Mouse (Mus musculus) midbrain, embryonic 12.5 days (tissue): ENCODE results near the gene Hoxd10. TPM values are rescaled to one million over a fixed set of nuclear protein-coding genes. Genes with fewer than 3 reads are reported as not detected.

Experiments
- ATAC-seq: fragments of 200-750 bp; cut with Nextera tagmentation; 2 replicates; pipeline ENCODE4 v1.8.0; 2017; ENCODE audit warnings: low read depth, moderate TSS enrichment, moderate library complexity; ENCODE audit not compliant: low FRiP score
- H3K27ac ChIP-seq: fragments of 300-500 bp; sonication (generic); replicated peaks from 2 replicates; pipeline ENCODE4 v1.5.1; 2016; ENCODE audit warnings: mild to moderate bottlenecking
- H3K27me3 ChIP-seq: fragments of 300-500 bp; sonication (generic); 2 replicates; pipeline ENCODE4 v1.6.1; 2016; ENCODE audit warnings: mild to moderate bottlenecking
- H3K36me3 ChIP-seq: fragments of 300-500 bp; sonication (generic); 2 replicates; pipeline ENCODE4 v1.6.1; 2016
- H3K4me1 ChIP-seq: fragments of 300-500 bp; sonication (generic); 2 replicates; pipeline ENCODE4 v1.6.1; 2016
- H3K4me2 ChIP-seq: fragments of 300-500 bp; sonication (generic); replicated peaks from 2 replicates; pipeline ENCODE4 v1.6.1; 2016; ENCODE audit warnings: mild to moderate bottlenecking, moderate library complexity
- H3K4me3 ChIP-seq: fragments of 300-500 bp; sonication (generic); 2 replicates; pipeline ENCODE4 v1.5.1; 2016; ENCODE audit warnings: mild to moderate bottlenecking
- H3K9ac ChIP-seq: fragments of 300-500 bp; sonication (generic); replicated peaks from 2 replicates; pipeline ENCODE4 v1.6.1; 2016; ENCODE audit warnings: mild to moderate bottlenecking, moderate library complexity
- H3K9me3 ChIP-seq: fragments of 300-500 bp; sonication (generic); 2 replicates; pipeline ENCODE4 v1.6.1; 2016; ENCODE audit warnings: mild to moderate bottlenecking
- WGBS: fragments of 180-500 bp; shearing (Covaris S2); methylation state at CpG from one replicate; pipeline ENCODE4 v1.1.7; 2016; 5-methylcytosine and 5-hydroxymethylcytosine counted together
- polyA plus RNA-seq: library from polyadenylated mRNA; unstranded; fragments of >200 nt; fragmentation: Nextera tagmentation; extraction: Ambion mirVana; gene quantifications from 2 replicates; pipeline ENCODE4 v1.2.1, GENCODE M21; 2016

The Hoxd10 gene
- polyA plus RNA-seq, 1 experiment from 2014 or later: not detected

- no peak for ATAC-seq
- H3K9ac ChIP-seq: no peak overlapping the region
- H3K9me3 ChIP-seq: no peaks in the 10 kb centered on the region
- 3% methylated on average over 25 of the region's 26 CpGs for WGBS
- H3K27me3 ChIP-seq: peaks cover 92% of the 10 kb centered on the region
- no peak overlapping the region for H3K4me2 ChIP-seq
- no peaks in the 10 kb centered on the region for H3K36me3 ChIP-seq
- H3K27ac ChIP-seq: no peak overlapping the region
- H3K4me1 ChIP-seq: peaks cover 13% of the 10 kb centered on the region
- H3K4me3 ChIP-seq: no peak overlapping the region
Measured at GRCm38 (mm10) chr2:74703720-74704392, 12.1 kb downstream of the Hoxd10 start.

- H3K9me3 ChIP-seq: no peaks in the 10 kb centered on the region
- ATAC-seq: 0 out of 2 replicates have a peak, but pooled peaks have one; percentile 27
- under 1% methylated on average over 38 of the region's 52 CpGs for WGBS
- peaks cover 13% of the 10 kb centered on the region for H3K4me1 ChIP-seq
- H3K4me3 ChIP-seq: peak within 1 kb of the TSS; percentile 38
- 0 out of 2 replicates have a peak within 1 kb of the TSS, but pooled peaks have one; percentile 20 for H3K9ac ChIP-seq
- no peaks in the 10 kb centered on the region for H3K36me3 ChIP-seq
- no peak within 1 kb of the TSS for H3K27ac ChIP-seq
- H3K4me2 ChIP-seq: peak within 1 kb of the TSS; percentile 53
- H3K27me3 ChIP-seq: peaks cover 92% of the 10 kb centered on the region
Measured at GRCm38 (mm10) chr2:74704393-74704998, 12.8 kb downstream of the Hoxd10 start, which contains the start of gene Hoxd8. Hoxd8 (plus strand) TSS chr2:74704615.

- no peak overlapping the region for H3K27ac ChIP-seq
- WGBS: 0% methylated on average over 55 of the region's 66 CpGs
- H3K4me1 ChIP-seq: peaks cover 13% of the 10 kb centered on the region
- H3K4me3 ChIP-seq: peak overlapping the region; percentile 38
- peak; percentile 62; the same call in 1 of the 2 replicates for ATAC-seq
- H3K4me2 ChIP-seq: peak overlapping the region; percentile 53
- H3K9ac ChIP-seq: 0 out of 2 replicates have a peak overlapping the region, but pooled peaks have one; percentile 20
- H3K9me3 ChIP-seq: no peaks in the 10 kb centered on the region
- H3K27me3 ChIP-seq: peaks cover 92% of the 10 kb centered on the region
- no peaks in the 10 kb centered on the region for H3K36me3 ChIP-seq
Measured at GRCm38 (mm10) chr2:74704999-74705466, 13.3 kb downstream of the Hoxd10 start.

GRCm38 (mm10) chr2:74705467-74706089 is 13.9 kb downstream of the Hoxd10 start:
- peaks cover 13% of the 10 kb centered on the region for H3K4me1 ChIP-seq
- under 1% methylated on average over 77 of the region's 85 CpGs for WGBS
- H3K36me3 ChIP-seq: no peaks in the 10 kb centered on the region
- ATAC-seq: peak; percentile 38; the same call in 1 of the 2 replicates
- H3K27me3 ChIP-seq: peaks cover 92% of the 10 kb centered on the region
- H3K4me3 ChIP-seq: peak overlapping the region; percentile 38
- no peak overlapping the region for H3K27ac ChIP-seq
- peak overlapping the region; percentile 53 for H3K4me2 ChIP-seq
- H3K9ac ChIP-seq: 0 out of 2 replicates have a peak overlapping the region, but pooled peaks have one; percentile 20
- H3K9me3 ChIP-seq: no peaks in the 10 kb centered on the region

- Histone ChIP-seq H3K4me3 (no peak overlapping the region), H3K27ac (no peak overlapping the region), H3K36me3 (no peaks in the 10 kb centered on the region), H3K9ac (no peak overlapping the region), H3K4me2 (no peak overlapping the region), H3K27me3 (peaks cover 92% of the 10 kb centered on the region), H3K9me3 (no peaks in the 10 kb centered on the region), H3K4me1 (peaks cover 13% of the 10 kb centered on the region)
- 2% methylated on average over 13 of the region's 13 CpGs for WGBS
- no peak for ATAC-seq
Measured at GRCm38 (mm10) chr2:74706393-74706960, 14.8 kb downstream of the Hoxd10 start.

GRCm38 (mm10) chr2:74707599-74707998 is 15.9 kb downstream of the Hoxd10 start:
- 7% methylated on average over 7 of the region's 7 CpGs for WGBS
- Histone ChIP-seq H3K27ac (no peak overlapping the region), H3K4me2 (no peak overlapping the region), H3K36me3 (no peaks in the 10 kb centered on the region), H3K9me3 (no peaks in the 10 kb centered on the region), H3K4me3 (no peak overlapping the region), H3K4me1 (peaks cover 19% of the 10 kb centered on the region), H3K27me3 (peaks cover 97% of the 10 kb centered on the region), H3K9ac (no peak overlapping the region)
- no peak for ATAC-seq

GRCm38 (mm10) chr2:74708676-74709075 is 17.0 kb downstream of the Hoxd10 start:
- 5% methylated on average over 4 of the region's 4 CpGs for WGBS
- Histone ChIP-seq H3K4me2 (no peak overlapping the region), H3K4me3 (no peak overlapping the region)

GRCm38 (mm10) chr2:74709465-74710419 is 18.0 kb downstream of the Hoxd10 start:
- no peak overlapping the region for H3K4me3 ChIP-seq
- no peak for ATAC-seq
- H3K4me1 ChIP-seq: peaks cover 17% of the 10 kb centered on the region
- H3K36me3 ChIP-seq: no peaks in the 10 kb centered on the region
- H3K9me3 ChIP-seq: no peaks in the 10 kb centered on the region
- no peak overlapping the region for H3K27ac ChIP-seq
- 5% methylated on average over 5 of the region's 5 CpGs for WGBS
- H3K4me2 ChIP-seq: no peak overlapping the region
- peaks cover 97% of the 10 kb centered on the region for H3K27me3 ChIP-seq
- H3K9ac ChIP-seq: no peak overlapping the region

More at GRCm38 (mm10) chr2:74708676-74709075, 17.0 kb downstream of the Hoxd10 start:
- no peaks in the 10 kb centered on the region for H3K9me3 ChIP-seq
- ATAC-seq: no peak
- H3K9ac ChIP-seq: no peak overlapping the region
- peaks cover 97% of the 10 kb centered on the region for H3K27me3 ChIP-seq
- no peaks in the 10 kb centered on the region for H3K36me3 ChIP-seq
- H3K4me1 ChIP-seq: peaks cover 19% of the 10 kb centered on the region
- H3K27ac ChIP-seq: no peak overlapping the region

DNA sequence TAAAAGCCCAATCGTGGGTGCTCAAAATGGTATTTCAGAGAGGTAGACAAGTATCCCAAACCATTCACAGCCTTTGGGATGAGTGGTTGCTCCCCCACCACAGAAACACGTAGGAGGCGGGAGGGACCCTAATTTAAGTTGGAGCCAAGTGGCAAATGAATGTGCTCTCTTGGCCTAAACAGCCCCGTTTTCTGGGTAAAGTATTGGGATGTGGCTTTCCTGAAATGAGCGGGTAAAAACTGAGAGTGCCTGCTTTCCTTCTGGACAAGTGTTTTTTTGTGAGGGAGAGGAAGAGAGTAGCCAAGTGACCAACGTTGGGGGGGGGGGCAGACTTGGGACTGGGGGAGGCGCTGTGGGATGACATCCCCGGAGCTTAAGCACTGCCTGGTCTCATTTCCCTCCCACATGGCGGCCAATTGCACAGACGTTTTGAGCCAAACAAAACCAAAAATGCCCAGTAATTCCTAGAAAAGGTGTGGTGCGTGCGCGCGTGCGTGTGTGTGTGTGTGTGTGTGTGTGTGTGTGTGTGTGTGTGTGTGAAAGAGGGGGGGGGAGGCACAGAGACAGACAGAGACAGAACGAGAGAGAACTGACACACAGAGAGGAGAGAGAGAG is 19.3 kb downstream of the Hoxd10 start:
- ATAC-seq: no peak
- Histone ChIP-seq H3K4me2 (no peak overlapping the region), H3K4me1 (peaks cover 9% of the 10 kb centered on the region), H3K9ac (no peak overlapping the region), H3K4me3 (no peak overlapping the region), H3K36me3 (no peaks in the 10 kb centered on the region), H3K27me3 (peaks cover 97% of the 10 kb centered on the region), H3K27ac (no peak overlapping the region), H3K9me3 (no peaks in the 10 kb centered on the region)
- 3% methylated on average over 16 of the region's 16 CpGs for WGBS

DNA sequence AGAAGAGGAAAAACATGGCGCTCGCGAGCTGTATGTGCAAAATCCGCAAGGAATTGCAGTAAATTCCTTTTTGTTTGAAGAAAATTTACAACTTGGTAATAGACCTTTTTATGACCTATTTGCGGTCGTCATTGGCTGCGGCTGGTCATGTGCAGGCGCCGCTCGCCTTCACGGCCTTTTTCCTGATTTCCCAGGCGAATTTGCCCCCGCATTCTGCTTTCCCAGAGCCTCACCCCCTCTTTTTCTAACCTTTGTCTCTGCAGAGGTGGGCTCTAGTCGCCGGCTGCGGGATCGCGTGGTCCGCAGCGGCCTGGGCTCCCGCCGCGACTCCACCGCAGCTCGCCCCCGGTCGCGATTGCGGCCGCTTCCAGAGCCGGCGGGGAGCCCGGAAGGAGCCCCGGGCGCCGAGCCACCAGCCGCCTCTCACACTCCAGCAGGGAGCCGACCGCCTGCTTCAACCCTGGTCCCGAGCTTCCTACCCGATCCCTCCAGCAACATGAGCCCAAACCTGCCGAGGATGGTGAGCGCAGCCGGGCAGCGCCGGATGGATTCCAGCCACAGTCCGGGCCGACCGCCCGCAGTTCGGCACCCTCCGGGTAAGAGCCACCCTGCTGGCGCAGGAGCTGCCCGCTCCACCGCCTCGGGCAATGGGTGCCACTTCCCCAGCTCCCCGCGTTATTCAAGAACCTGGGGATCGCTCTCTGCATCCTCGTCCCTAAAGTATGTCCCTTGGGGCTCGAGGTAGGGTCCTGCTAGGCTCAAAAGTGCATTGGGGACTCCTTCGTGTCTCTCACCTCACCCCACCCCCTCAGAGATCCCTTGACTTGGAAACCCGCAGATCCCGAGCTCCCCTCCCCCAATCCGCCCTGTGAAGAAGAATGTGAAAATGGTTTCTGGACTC is 20.2 kb downstream of the Hoxd10 start, which contains the start of the genes Hoxd3 and Hoxd4:
TSS of gene Hoxd3 (plus strand) at position 207 of the 901 bp plus-strand sequence.
TSS of gene Hoxd4 (plus strand) at position 209 of the 901 bp plus-strand sequence.
- Histone ChIP-seq H3K36me3 (no peaks in the 10 kb centered on the region), H3K27ac (no peak within 1 kb of the TSS), H3K9ac (no peak within 1 kb of the TSS), H3K4me1 (peaks cover 10% of the 10 kb centered on the region), H3K27me3 (peaks cover 98% of the 10 kb centered on the region), H3K4me2 (peak within 1 kb of the TSS; percentile 36), H3K4me3 (peak within 1 kb of the TSS; percentile 27), H3K9me3 (no peaks in the 10 kb centered on the region)
- WGBS: under 1% methylated on average over 65 of the region's 65 CpGs
- no peak for ATAC-seq
